Mouse (Mus musculus) spleen, embryonic (tissue): ENCODE data around the gene Tlk2.

Source experiments
- CTCF ChIA-PET: fragments of 350-600 bp; sonication (Branson Sonifier 250); formaldehyde crosslinking; loops from one replicate; lab custom pipeline; 2022; lab: Charles Lee

The Tlk2 gene

GRCm38 (mm10) chr11:105161411-105161810 is 17.2 kb upstream of the Tlk2 start:
- CTCF ChIA-PET = no interaction called here

GRCm38 (mm10) chr11:105164516-105165510 is 13.8 kb upstream of the Tlk2 start:
- CTCF ChIA-PET = interaction anchor here (0.6 kb wide), 1 partner anchor 76 kb away, joined by 3 read pairs; no protein-coding TSS in a partner anchor

- CTCF ChIA-PET = no interaction called here
Measured at GRCm38 (mm10) chr11:105166780-105167179, 11.8 kb upstream of the Tlk2 start.

- CTCF ChIA-PET = no interaction called here
Measured at GRCm38 (mm10) chr11:105179523-105179922, 916 bp downstream of the Tlk2 start.

GRCm38 (mm10) chr11:105180471-105181091 is 2.0 kb downstream of the Tlk2 start:
- CTCF ChIA-PET = interaction anchor here (0.6 kb wide), 1 partner anchor 73 kb away, joined by 4 read pairs; no protein-coding TSS in a partner anchor

- CTCF ChIA-PET = interaction anchor here (0.6 kb wide), 1 partner anchor 72 kb away, joined by 4 read pairs; no protein-coding TSS in a partner anchor
Measured at GRCm38 (mm10) chr11:105181126-105181637, 2.6 kb downstream of the Tlk2 start.

- CTCF ChIA-PET = interaction anchor here (1.0 kb wide), 1 partner anchor 57 kb away, joined by 3 read pairs; no protein-coding TSS in a partner anchor
Measured at GRCm38 (mm10) chr11:105181689-105182460, 3.3 kb downstream of the Tlk2 start.

GRCm38 (mm10) chr11:105182461-105182855 is 3.9 kb downstream of the Tlk2 start:
- CTCF ChIA-PET = interaction anchor here (1.0 kb wide), 1 partner anchor 58 kb away, joined by 3 read pairs; no protein-coding TSS in a partner anchor

GRCm38 (mm10) chr11:105184678-105185077 is 6.1 kb downstream of the Tlk2 start:
- CTCF ChIA-PET = interaction anchor here (1.4 kb wide), 1 partner anchor 12 kb away, joined by 3 read pairs; no protein-coding TSS in a partner anchor

GRCm38 (mm10) chr11:105192186-105192585 is 13.6 kb downstream of the Tlk2 start:
- CTCF ChIA-PET = no interaction called here

GRCm38 (mm10) chr11:105196893-105197662 is 18.5 kb downstream of the Tlk2 start:
- CTCF ChIA-PET = interaction anchor here (1.1 kb wide), 1 partner anchor 12 kb away, joined by 3 read pairs; no protein-coding TSS in a partner anchor

GRCm38 (mm10) chr11:105202403-105202802 is 23.8 kb downstream of the Tlk2 start:
- CTCF ChIA-PET = no interaction called here

- CTCF ChIA-PET = no interaction called here
Measured at GRCm38 (mm10) chr11:105210007-105210406, 31.4 kb downstream of the Tlk2 start.

- CTCF ChIA-PET = no interaction called here
Measured at GRCm38 (mm10) chr11:105214257-105214656, 35.6 kb downstream of the Tlk2 start.

GRCm38 (mm10) chr11:105217771-105218170 is 39.2 kb downstream of the Tlk2 start:
- CTCF ChIA-PET = no interaction called here

GRCm38 (mm10) chr11:105234501-105234900 is 55.9 kb downstream of the Tlk2 start:
- CTCF ChIA-PET = no interaction called here

GRCm38 (mm10) chr11:105240991-105241390 is 62.4 kb downstream of the Tlk2 start:
- CTCF ChIA-PET = interaction anchor here (0.6 kb wide), 1 partner anchor 77 kb away, joined by 3 read pairs; no protein-coding TSS in a partner anchor

GRCm38 (mm10) chr11:105246369-105246768 is 67.8 kb downstream of the Tlk2 start:
- CTCF ChIA-PET = no interaction called here

- CTCF ChIA-PET = no interaction called here
Measured at GRCm38 (mm10) chr11:105246785-105247184, 68.2 kb downstream of the Tlk2 start.

- CTCF ChIA-PET = no interaction called here
Measured at GRCm38 (mm10) chr11:105247321-105247720, 68.7 kb downstream of the Tlk2 start.
